11 mouse cellular contexts compared by ENCODE assay signal in the genomic region with DNA sequence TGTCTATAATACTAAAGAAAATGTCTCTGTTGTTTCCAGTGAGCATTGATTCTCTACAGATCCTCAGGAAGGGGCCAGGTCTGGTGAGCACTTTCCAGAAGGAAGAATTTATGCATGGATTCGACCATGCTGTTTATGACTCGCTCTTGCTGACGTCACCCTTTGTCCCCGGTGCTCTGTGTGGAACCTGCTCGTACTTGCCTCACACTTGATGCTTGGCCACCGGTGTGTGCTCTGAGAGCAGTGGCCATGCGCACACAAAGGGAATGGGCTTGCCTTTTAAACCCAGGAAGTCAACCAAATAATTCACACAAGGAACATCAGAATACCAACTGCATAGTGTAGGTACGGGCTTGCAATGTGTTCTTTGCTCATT.
DNase-seq lines count a peak whose midpoint lies in the region; ATAC-seq and TF ChIP-seq lines count a peak whose summit lies in the region.
"Had no signal": no experiment of that assay in that cellular context is flagged by ENCODE, and none has a peak within 500 bp of the region (broad histone marks: within the 10 kb centered on the region; RNA-seq: fewer than 3 reads in every experiment).

No protein-coding gene starts in this region.

- peak overlapping the region; percentile 10 for H3K27ac ChIP-seq in heart, embryonic 12.5 days (ENCODE audit: poor library complexity, severe bottlenecking)
- peak overlapping the region; percentile 17 for H3K27ac ChIP-seq in embryonic facial prominence, embryonic 13.5 days

- H3K79me3 ChIP-seq in C2C12 (ENCODE audit: low read depth): no peaks in the 10 kb centered on the region

- H3ac ChIP-seq in C2C12 (ENCODE audit: control insufficient read depth, insufficient read length, low read depth): no peak overlapping the region

- H3K9ac ChIP-seq in heart, embryonic 12.5 days: no peak overlapping the region
- no peak overlapping the region for H3K9ac ChIP-seq in embryonic facial prominence, embryonic 13.5 days

- no peaks in the 10 kb centered on the region for H3K27me3 ChIP-seq in heart, embryonic 12.5 days (replicated peaks)
- no peaks in the 10 kb centered on the region for H3K27me3 ChIP-seq in C2C12 (ENCODE audit: control insufficient read depth, insufficient read depth, insufficient read length)
- no peaks in the 10 kb centered on the region for H3K27me3 ChIP-seq in embryonic facial prominence, embryonic 13.5 days

- DNase-seq in heart, postnatal 4 days: no peak
- peak; percentile 38 for DNase-seq in mesoderm, embryonic 11.5 days (ENCODE audit: low read depth, low spot score)
- no peak for DNase-seq in adrenal gland, adult 8-10 months
- DNase-seq in layer of hippocampus, adult 9-10 months (ENCODE audit: low spot score): no peak
- DNase-seq in T-cell, adult 2 months (ENCODE audit: low spot score): no peak
- DNase-seq: kidney, adult 18-20 months; lung, adult 2 months had no signal

- H3K79me2 ChIP-seq in C2C12 (ENCODE audit: control insufficient read depth, insufficient read depth): no peaks in the 10 kb centered on the region

- H3K9me3 ChIP-seq in heart, embryonic 12.5 days (replicated peaks): no peaks in the 10 kb centered on the region
- no peaks in the 10 kb centered on the region for H3K9me3 ChIP-seq in embryonic facial prominence, embryonic 13.5 days

- peaks cover 18% of the 10 kb centered on the region for H3K4me1 ChIP-seq in heart, embryonic 12.5 days (replicated peaks)
- H3K4me1 ChIP-seq in embryonic facial prominence, embryonic 13.5 days: peaks cover 65% of the 10 kb centered on the region

- 61% methylated on average over 8 of the region's 8 CpGs for WGBS in heart, embryonic 12.5 days
- WGBS in embryonic facial prominence, embryonic 13.5 days: 65% methylated on average over 8 of the region's 8 CpGs

- no peak for TF ChIP-seq CTCF in C2C12 (IDR thresholded peaks at IDR 0.05; ENCODE audit: control insufficient read depth, insufficient read depth, insufficient read length)

- no peaks in the 10 kb centered on the region for H3K36me3 ChIP-seq in heart, embryonic 12.5 days
- H3K36me3 ChIP-seq in C2C12 (ENCODE audit: control insufficient read depth, insufficient read depth): no peaks in the 10 kb centered on the region
- no peaks in the 10 kb centered on the region for H3K36me3 ChIP-seq in embryonic facial prominence, embryonic 13.5 days

- no peak for ATAC-seq in heart, embryonic 12.5 days (ENCODE audit: insufficient number of reproducible peaks, low FRiP score)
- no peak for ATAC-seq in embryonic facial prominence, embryonic 13.5 days (ENCODE audit: insufficient number of reproducible peaks, insufficient read depth, low FRiP score, low TSS enrichment, low read depth)
- ATAC-seq: activated CD4-positive, CD25-positive, alpha-beta regulatory T cell, adult 4 months had no signal

- H3K4me3 ChIP-seq in heart, embryonic 12.5 days: no peak overlapping the region
- H3K4me3 ChIP-seq in C2C12 (ENCODE audit: insufficient read depth, poor library complexity, severe bottlenecking): no peak overlapping the region
- no peak overlapping the region for H3K4me3 ChIP-seq in embryonic facial prominence, embryonic 13.5 days

- no peak overlapping the region for H3K4me2 ChIP-seq in heart, embryonic 12.5 days
- H3K4me2 ChIP-seq in embryonic facial prominence, embryonic 13.5 days: no peak overlapping the region

TF ChIP-seq in C2C12, 6 proteins besides CTCF, POLR2A, EP300 and RAD21:
- no peak for TF ChIP-seq MYOD1 (IDR thresholded peaks at IDR 0.05; ENCODE audit: control insufficient read depth, insufficient read length, low read depth)
- TF ChIP-seq MAX (IDR thresholded peaks at IDR 0.05): peak; percentile 64
- TF ChIP-seq MYOG (IDR thresholded peaks at IDR 0.05; ENCODE audit: control insufficient read depth, extremely low read depth, insufficient read length): no peak
- TF ChIP-seq CEBPB (IDR thresholded peaks at IDR 0.05; ENCODE audit: low read depth): no peak
- no peak for TF ChIP-seq FOSL1 (IDR thresholded peaks at IDR 0.05; ENCODE audit: insufficient read depth, low read length, poor library complexity, severe bottlenecking)
- TF ChIP-seq USF1 (IDR thresholded peaks at IDR 0.05; ENCODE audit: low read depth): no peak
